Mouse (Mus musculus): ENCODE results near the gene Vmn2r115. TPM values are rescaled to one million over a fixed set of nuclear protein-coding genes. Genes with fewer than 3 reads are reported as not detected.
"Not testable (repeated sequence)": the region's sequence is repeated elsewhere in the genome, so short reads cannot be mapped to it uniquely, and the experiment has no call there.

Vmn2r115 gene
- under 1 TPM in 1 of 2 experiments, not detected in 1; 0.04 TPM for total RNA-seq (2021)

GRCm38 (mm10) chr17:23343441-23343840 is at the start of gene Vmn2r115:
Gene Vmn2r115 (plus strand): TSS chr17:23343741.
- DNase-seq; intact Hi-C loops (cut with DNase I): not testable (repeated sequence)

GRCm38 (mm10) chr17:23312437-23312836 is 31.1 kb upstream of the Vmn2r115 start, which contains the start of gene Vmn2r114:
Gene Vmn2r114 (minus strand): TSS chr17:23312537.
- intact Hi-C loops (cut with DNase I); DNase-seq: not testable (repeated sequence)

GRCm38 (mm10) chr17:23330657-23331056 is 12.9 kb upstream of the Vmn2r115 start:
- DNase-seq = no peak
- intact Hi-C loops (cut with DNase I) = no loop called here

- no peak for DNase-seq
- intact Hi-C loops (cut with DNase I) = no loop called here
Measured at GRCm38 (mm10) chr17:23351644-23352043, 8.1 kb downstream of the Vmn2r115 start.

- intact Hi-C loops (cut with DNase I); DNase-seq: not testable (repeated sequence)
Measured at GRCm38 (mm10) chr17:23384304-23384703, 40.8 kb downstream of the Vmn2r115 start, which contains the start of gene Vmn2r116. Gene Vmn2r116 (plus strand): TSS chr17:23384604.

Other genes starting within 250 kb of the Vmn2r115 start
- gene Zfp40, start 150.5 kb upstream of the Vmn2r115 start, total RNA-seq (2021) = 10 to 100 TPM; 38.6 to 39.3 TPM
- gene Vmn2r114, start 31.2 kb upstream of the Vmn2r115 start, total RNA-seq (2021) = under 1 TPM in 1 of 2 experiments, not detected in 1; 0.06 TPM
- gene Vmn2r116, start 40.9 kb downstream of the Vmn2r115 start, total RNA-seq (2021) = not detected
- gene Vmn2r117, start 136.0 kb downstream of the Vmn2r115 start, total RNA-seq (2021) = not detected
- 1 to 10 TPM; 6.4 to 7.3 TPM for gene Zfp213, start 220.5 kb downstream of the Vmn2r115 start, total RNA-seq (2021)